Mouse (Mus musculus) left cerebral cortex, adult 11 months (tissue): ENCODE data around the gene Cltb.

ENCODE experiments used
- DNase-seq: peaks from one replicate; pipeline ENCODE4 v3.0.0; 2022; ENCODE audit warnings: low spot score

Cltb gene

DNA sequence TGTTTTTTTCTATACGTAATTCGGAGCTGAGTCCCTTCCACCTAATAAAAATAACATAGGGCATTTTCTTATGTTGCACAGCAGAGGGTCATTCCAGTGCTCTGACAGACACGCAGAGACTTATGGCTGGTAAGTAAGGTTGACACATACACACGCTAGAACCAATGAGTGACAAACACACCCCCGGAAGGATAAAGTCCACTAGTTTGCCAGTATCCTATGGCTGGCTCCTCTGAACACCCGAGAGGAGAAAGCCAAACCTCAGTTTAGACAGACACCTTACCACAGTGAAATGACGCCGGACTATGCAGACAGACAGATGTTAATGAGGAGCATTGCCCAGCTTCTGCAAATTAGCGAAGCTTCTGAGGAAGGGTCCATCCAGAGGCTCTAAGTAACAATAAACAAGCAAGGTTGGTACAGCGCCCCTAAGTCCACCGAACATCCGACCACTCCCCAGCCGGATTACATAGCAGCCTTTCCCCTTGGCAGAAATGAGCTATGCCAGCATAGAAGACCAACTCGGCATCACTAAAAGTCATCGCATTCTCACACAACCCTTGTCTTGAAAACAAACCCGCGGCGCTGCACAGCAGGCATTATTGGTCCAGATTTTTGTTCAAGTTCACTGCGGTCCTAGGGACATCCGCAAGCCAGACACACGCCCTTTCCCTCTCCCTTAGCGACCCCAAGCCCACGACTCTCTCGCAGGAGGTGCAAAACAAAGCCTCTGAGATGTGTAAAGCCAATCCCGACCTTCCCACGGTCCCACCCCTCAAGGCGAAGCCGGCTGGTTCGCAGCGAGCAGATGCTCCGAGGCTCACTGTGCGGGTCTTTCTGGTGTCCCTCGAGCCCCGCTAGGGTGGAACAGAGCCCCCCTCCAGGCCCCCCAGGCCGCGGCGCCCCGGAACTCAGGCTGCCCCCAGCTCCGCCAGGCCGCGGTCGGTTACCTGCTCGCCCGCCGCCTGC is 46.6 kb downstream of the Cltb start:
- DNase-seq: no peak

DNA sequence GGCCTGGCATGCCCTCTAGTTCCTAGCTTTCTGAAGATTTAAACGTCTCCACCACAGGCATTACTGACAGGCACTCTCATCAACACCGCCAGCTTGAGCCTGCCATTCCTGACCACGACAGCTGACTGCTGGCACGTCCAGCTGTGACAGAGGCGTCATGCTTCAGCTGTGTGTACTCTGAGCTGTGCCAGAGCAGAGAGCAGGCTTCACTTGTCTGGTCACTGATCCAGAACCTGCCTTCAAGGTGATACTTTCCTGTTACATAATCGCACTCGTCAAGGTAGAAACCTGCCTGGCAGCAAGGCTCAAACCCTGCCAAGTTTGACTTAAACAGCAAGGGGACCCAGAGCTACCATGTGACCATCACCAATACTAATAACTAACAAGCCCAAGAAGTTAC is 48.6 kb downstream of the Cltb start:
- no peak for DNase-seq

DNA sequence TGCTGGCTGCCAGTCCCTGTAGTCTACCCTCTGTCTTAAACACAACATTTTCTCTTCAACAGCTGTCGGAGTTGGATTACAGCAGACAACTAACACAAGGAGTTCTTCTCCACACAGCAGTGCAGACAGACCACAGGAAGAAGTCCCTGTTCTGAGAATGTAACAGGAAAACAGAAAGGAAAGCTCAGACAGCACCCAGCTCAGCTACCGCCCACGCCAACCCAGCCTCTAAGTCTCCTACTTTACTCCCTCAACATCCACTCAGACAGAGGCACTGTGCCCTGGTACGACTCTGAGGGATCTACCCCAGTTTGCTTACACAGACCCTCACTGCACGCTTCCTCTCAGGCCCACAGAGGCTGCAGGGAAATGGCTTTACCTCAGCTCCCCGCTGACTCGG is 50.5 kb downstream of the Cltb start:
- no peak for DNase-seq

DNA sequence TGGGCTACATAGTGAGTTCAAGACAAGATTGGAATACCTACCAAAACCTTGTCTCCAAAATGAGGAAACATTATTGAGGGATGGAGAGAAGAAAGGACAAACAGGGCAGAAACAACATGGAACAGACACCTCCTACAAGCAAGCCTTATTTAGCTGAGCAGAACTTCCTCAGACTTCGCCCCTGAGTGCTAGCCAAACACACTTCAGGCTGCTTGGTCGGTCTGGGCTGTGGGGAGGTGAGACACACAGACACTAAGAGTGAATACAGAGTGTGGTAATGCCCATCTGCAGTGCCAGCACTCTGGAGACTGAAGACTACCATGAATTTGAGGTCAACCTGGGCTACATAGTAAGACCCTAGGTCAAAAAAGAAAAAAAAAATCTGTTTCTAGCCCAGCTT is 51.5 kb downstream of the Cltb start:
- no peak for DNase-seq

DNA sequence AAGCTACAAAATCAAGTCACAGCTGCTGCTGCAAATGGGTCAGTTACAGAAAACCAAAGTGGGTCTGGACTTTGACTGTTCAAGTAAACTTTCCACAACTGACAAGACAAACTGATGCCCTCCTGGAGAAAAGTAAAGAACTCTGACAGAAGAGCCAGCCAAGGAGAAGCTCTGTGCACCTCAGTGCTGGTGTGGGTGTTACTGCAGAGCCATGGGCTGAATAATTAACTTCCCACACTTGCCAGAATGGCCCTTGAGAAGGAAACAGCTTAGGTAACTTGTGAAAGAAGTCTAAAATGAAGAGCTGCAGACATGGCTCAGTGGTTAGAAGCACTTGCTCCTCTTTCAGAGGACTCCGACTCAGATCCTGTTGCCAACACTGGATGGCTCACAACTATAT is 53.5 kb downstream of the Cltb start:
- no peak for DNase-seq

DNA sequence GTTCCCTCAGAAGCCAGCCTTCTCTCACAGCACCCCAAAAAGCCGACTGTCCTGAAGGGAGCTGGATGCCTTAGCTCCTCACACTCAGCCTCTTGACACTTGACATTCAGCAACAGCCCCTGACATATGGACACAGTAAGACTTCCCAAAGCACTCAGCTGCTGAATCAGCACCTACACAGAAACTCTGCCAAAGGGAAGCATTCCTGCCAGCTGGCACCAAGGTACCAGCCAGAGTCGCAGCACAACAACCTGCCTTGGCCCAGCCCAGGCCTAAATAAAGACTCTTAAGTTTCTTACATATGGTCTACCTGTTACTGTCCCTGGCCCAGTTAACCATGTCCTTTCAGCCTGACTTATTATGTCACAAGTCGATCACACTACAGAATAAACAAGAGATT is 54.3 kb downstream of the Cltb start:
- DNase-seq: no peak

DNA sequence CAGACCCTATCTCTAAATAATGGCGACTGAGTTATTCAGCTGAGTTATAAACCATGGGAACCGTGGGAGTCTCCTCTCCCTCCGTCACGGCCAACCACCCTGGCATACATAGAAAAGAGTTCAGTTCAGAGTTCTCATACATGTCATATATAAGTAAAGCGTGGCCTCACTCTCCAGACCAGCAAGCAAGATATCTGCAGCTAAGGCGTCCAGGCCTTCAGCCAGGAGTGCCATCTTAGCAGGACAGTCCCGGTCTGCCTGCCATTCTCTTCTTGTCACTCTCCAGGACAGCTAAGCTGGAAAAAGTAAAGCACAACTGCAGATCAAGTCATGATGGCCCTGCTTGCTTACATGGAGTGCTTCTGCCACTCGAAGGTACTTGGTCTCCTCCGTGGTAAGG is 55.0 kb downstream of the Cltb start:
- no peak for DNase-seq

DNA sequence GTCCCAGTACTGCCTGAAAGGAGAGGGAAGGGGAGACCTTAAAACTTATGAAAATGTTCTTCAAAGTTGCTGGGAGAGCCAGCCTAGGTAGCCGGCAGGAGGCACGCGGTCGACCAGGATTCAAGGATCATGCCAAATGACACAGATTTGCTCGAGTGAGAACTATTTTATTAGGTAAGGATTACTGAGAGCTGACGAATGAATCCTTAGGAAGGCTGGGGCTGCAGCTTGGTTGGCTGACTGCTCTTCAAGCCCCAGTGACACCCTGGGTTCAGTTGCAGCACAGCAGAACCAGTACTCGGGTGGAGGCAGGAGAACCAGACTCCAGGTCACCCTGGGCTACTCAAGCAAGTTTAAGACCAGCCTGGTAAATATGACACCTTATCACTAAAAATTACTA is 63.1 kb downstream of the Cltb start:
- no peak for DNase-seq
